Mouse (Mus musculus) right cerebral cortex, postnatal 4 days (tissue): ENCODE measurements around the gene Nip7.
"Not testable (repeated sequence)": the region's sequence is repeated elsewhere in the genome, so short reads cannot be mapped to it uniquely, and the experiment has no call there.

Experiments used
- DNase-seq: peaks from one replicate; pipeline ENCODE4 v3.0.0-alpha.2; 2022

The Nip7 gene

DNA sequence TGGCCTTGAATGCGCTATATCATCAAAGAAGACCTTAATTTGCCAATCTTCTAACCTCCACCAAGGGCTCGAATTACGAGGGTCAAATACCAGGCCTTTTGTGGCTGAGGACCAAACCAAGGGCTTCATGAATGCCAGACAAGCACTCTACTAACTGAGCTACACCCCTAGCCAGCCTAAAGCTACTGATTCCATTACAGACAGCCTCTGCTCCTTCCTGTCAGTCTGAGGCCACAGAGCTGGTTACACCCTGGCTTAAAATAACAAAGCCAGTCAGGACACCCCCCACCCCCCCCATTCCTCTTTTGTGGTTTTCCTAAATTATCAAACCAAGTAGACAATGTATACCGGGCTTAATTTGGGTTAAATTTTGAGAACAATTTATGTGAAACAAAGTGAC is 17.0 kb downstream of the Nip7 start:
- DNase-seq: no peak

DNA sequence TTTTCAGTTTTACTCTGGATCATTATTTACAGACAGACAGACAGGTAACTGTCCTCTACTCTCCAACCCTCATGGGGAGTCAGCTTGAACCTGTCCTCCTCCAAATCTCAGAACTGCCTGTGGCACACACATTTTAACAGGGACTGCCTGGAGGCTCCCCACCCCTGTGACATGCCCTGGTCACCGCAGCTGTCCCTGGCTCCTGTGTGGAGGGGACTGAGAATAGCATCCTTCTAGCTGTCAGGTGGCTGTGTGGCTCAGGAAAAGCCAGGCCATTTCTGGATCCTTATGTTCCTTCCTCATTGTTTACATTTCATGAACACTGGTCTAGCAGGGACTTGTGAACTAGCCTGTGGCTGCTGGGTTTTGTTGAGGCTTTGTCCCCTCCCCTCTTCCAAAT is 17.5 kb downstream of the Nip7 start:
- DNase-seq: no peak

DNA sequence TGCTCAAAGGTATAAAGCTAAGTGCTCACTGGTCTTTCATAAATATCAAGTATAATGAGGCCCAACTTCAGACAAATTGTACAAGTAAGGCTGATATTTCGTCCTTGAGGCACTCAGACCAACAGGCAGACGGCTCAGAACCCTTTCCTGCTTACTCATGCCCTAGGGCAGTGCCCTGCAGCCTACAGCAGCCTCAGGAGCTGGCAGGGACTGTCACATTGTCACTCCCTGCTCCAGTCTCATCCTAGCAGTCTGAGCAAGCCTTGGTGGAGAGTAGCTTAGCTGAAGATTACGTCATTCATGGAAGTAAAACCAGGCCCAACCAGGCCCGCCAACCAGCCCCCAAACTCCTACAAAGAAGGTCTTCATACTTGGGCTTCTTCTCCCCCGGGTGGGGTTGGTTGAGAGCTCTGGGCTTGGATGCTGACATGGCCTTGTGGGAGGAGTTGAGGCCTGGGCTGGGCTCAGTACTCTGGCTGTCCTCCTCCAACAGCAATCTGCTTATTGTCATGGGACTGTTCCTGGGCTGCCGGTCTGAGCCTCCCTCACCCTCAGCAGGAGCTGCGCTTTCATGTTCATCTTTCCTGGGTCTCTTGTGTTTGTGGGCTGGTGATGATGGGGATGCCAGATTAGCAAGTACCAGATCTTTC is 19.7 kb downstream of the Nip7 start:
- DNase-seq: no peak

- DNase-seq: no peak
Observed at GRCm38 (mm10) chr8:107085358-107085757, 28.7 kb downstream of the Nip7 start.

DNA sequence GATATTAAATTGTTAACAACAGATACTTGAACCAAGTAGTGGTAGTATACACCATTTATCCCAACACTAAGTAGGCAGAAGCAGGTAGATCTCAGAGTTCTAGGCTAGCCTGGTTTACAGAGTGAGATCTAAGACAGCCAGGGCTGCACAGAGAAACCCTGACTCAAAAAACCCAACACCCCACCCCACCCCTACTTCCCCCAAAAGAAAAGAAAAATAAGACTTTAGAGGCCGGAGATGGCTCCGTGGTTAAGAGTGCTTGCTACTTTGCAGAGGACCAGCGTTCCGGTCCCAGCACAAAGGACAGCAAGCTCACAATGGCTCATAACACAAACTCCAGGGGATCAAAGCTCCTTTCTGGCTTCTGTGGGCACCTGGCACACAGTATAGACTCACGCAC is 29.3 kb downstream of the Nip7 start:
- no peak for DNase-seq

DNA sequence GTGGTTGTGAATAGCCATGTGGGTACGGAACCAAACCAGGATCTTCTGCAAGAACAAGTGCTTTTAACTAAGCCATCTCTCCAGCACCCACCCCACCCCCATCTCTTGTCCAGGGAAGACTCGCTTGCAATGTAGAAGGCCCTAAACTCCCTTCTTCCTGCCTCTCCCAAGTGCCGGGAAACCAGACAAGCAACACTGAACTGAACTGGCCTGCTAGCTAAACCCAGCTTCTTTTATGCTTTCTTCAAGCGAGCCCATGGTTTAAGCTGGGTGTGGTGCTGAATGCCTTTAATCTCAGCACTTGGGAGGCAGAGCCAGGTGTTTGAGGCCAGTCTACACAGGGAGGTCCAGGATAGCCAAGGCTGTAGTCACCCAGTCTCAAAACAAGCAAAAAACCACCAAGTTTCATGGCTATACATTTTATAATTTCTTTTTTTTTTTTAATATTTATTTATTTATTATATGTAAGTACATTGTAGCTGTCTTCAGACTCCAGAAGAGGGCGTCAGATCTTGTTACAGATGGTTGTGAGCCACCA is 31.9 kb downstream of the Nip7 start:
- DNase-seq: no peak

DNA sequence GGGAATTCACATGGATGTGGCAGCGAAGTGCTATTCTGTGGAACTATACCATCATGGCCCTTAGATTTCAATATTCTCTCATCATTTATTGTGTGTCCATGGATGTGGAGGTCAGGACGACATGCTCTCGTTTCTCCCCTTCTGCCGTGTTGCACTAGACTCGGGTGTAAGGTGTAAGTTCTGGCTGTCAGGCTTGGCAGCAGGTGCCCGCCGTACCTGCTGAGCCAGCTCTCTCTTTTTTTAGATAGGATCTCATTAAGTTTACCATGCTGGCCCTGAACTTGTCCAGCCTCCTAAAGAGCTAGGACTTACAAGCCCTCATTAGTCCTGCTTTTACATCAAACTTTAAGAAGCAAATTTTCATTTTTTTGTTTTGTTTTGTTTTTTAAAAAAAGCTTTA is 33.9 kb downstream of the Nip7 start:
- no peak for DNase-seq

DNA sequence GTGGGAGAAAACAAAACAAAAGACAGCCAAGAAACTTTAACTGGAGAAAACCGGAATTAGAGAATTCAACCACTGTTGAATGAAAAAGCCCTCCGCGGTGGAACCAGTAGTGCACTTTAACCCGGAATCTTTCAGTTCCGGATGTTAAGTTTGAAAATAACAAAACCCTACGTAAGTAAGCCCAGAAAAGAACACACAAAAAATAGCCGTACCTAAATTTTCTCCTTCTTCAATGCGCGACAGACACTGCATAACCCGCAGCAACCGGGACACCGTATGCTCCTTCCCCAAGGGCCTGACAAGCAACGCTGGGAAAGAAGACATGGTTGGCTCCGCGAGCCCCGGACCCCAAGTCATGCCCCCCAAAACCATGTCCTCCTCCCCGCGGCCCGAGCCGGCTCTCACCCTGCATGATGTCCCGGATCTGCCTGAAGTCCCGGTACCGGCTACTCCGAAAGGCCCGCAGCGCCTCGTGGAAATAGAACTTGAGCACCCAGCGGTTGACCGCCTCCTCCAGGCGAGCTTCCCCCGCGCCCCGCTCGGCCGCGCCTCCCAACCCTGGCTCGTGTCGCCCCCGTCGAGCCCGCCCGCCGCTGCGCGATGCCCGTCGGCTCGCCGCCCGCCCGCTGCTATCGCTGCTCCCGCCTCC is 39.2 kb downstream of the Nip7 start:
- DNase-seq: no peak

GRCm38 (mm10) chr8:107096366-107097036 is 39.8 kb downstream of the Nip7 start, which contains the start of gene Terf2:
TSS of gene Terf2 (minus strand) at chr8:107096547.
- peak; percentile 90 for DNase-seq

- no peak for DNase-seq
Observed at GRCm38 (mm10) chr8:107100635-107101034, 44.0 kb downstream of the Nip7 start.

DNA sequence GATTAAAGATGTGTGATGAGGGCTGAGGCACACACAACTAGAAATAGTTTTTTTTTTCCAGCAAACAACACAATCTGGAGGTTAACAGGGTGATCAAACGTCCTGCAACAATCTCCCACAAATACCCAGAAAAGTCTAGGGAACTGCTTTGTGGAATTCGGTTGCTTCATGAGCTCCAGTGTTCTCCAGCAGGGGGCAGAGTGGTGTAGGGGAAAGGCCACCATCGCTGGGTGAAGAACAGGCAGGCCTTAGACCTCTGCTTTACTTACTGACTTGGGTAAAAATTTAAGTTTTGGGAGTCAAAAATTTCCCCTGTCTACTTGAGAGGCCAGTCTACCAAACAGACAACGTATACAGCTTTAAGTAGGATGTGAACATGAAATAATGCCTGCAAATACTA is 47.9 kb downstream of the Nip7 start:
- DNase-seq: peak; percentile 81

- DNase-seq: not testable (repeated sequence)
Observed at GRCm38 (mm10) chr8:107108089-107108488, 51.4 kb downstream of the Nip7 start.

GRCm38 (mm10) chr8:107108978-107109720 is 52.5 kb downstream of the Nip7 start:
- DNase-seq: no peak

DNA sequence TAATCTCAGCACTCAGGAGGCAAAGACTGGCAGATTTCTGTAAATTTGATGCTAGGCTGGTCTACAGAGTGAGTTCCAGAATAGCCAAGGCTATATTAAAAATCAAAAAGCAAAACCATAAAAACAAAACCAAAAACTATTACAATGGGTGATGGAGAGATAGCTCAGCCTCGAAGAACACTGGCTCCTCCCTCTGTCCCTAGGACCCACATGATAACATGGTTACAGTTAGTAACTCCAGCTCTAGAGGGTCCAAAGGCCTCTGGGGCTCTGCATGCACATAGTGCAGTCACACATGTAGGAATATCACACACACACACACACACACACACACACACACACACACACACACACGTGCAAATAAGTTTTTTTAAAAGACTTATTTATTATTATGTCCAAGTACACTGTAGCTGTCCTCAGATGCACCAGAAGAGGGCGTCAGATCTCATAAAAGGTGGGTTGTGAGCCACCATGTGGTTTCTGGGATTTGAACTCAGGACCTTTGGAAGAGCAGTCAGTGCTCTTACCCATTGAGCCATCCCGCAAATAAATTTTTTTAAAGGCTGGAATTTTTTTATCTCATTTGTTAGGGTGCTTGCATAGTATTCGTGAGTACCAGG is 53.2 kb downstream of the Nip7 start:
- no peak for DNase-seq
